Mouse (Mus musculus) layer of hippocampus, adult 2 months (tissue): Measurements from ENCODE around the gene Pan2. TPM values are rescaled to one million over a fixed set of nuclear protein-coding genes. Genes with fewer than 3 reads are reported as not detected.

Experiments
- DNase-seq, 2 experiments: peaks; one replicate each; pipeline ENCODE4 v3.0.0; 2022; ENCODE audit warnings: low spot score in 2 of 2
- H3K27ac ChIP-seq: fragments of 200-600 bp; 2 replicates; pipeline ENCODE4 v1.8.1; 2022
- H3K4me3 ChIP-seq: fragments of 200-600 bp; 2 replicates; pipeline ENCODE4 v1.8.1; 2022; ENCODE audit warnings: mild to moderate bottlenecking
- CTCF ChIP-seq: fragments of 200-600 bp; conservative IDR thresholded peaks from 2 replicates; pipeline ENCODE4 v1.8.1; 2022; ENCODE audit warnings: antibody characterized with exemption, mild to moderate bottlenecking, moderate library complexity
- total RNA-seq, 2 experiments: library from RNA; stranded (reverse); gene quantifications; 2 replicates each; pipeline ENCODE4 v1.2.3; 2021

The Pan2 gene
- total RNA-seq, 2 experiments from 2014 or later: 14.7 to 16.4 TPM

DNA sequence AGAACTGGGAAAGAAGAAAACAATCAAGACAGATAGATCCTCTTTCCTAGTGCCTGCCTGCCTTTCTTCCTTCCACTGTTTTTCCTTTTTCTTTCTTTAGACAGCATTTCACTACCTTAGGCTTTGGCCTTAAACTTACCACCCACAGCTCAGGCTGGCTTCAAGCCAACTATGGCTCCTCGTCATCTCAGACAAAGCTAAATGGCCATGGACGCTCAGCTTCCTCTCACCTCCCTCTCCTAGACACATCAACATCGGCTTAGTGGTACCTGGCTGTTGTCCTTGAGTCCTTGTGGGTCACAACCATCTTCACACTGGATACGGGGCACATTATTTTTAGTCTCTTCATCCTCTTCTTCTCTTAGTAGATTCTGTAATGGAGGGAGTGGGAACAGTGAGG is 5.9 kb upstream of the Pan2 start:
- TF ChIP-seq CTCF: no peak
- Histone ChIP-seq H3K4me3 (no peak overlapping the region), H3K27ac (no peak overlapping the region)
- no peak for DNase-seq

DNA sequence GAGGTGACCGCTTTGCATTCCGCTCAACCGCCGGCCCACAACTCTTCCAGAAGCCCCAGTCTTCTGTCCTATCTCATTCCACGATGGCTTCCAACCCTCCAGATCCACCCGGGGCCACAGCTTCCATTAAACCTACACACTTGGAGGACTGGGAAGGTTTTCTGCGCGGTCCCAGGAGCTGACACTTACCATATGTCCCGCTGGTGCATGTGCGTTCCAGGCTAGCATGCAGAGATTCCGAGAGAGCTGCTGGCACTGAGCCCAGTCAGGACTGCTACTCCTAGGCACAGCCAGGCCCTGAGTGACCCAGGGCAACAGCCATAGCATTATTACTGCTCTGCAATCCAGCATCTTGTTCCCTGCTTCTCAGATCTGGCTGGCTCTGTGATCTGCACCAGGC is 5.5 kb upstream of the Pan2 start:
- H3K27ac ChIP-seq: no peak overlapping the region
- no peak for TF ChIP-seq CTCF
- H3K4me3 ChIP-seq: no peak overlapping the region
- no peak for DNase-seq

DNA sequence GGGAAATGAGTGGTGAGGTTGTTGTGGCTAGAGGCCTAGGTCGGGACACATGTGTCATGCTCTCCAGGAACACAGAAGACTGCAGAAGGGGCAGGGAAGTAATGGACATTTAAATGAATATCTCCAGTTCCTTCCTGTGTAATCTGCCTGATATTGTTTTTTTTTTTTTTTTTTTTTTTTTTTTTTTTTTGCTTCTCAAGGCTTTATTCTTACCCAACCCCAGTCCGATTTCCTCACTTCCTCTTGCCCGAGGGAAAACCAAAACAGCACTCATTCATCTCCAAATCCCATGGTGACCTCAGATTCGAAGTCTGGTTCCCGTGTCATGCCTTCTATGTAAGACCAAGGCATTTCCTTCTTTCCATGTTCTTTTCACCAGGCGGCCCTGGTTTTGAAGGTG is 4.9 kb upstream of the Pan2 start:
- no peak for TF ChIP-seq CTCF
- no peak for DNase-seq
- no peak overlapping the region for H3K27ac ChIP-seq
- no peak overlapping the region for H3K4me3 ChIP-seq

DNA sequence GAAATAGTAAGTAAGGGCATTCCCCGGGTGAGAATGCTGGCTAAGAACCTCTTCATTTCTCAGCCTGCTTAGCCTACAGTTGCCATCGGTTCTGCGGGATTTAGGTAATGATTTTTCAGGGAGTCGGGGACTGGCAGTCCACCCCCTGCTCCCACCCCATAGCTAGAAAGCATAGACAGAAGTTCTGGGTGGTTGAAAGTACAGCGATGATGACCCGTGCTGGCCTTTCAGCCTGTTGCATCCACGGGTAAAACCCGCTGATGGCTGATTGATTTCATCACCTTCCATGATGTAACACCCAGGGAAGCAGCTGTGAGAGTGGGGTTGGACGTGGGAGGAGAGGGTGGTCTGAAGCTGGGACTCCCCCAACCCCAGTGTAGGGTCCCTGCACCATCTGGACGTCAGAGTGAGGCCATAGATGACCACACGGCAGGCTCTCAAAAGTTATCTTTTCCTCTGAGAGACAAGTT is 4.4 kb upstream of the Pan2 start, which contains the start of gene Il23a:
Il23a (minus strand) TSS at position 51 of the 470 bp plus-strand sequence.
- H3K4me3 ChIP-seq: no peak within 1 kb of the TSS
- no peak for DNase-seq
- no peak for TF ChIP-seq CTCF
- no peak within 1 kb of the TSS for H3K27ac ChIP-seq

DNA sequence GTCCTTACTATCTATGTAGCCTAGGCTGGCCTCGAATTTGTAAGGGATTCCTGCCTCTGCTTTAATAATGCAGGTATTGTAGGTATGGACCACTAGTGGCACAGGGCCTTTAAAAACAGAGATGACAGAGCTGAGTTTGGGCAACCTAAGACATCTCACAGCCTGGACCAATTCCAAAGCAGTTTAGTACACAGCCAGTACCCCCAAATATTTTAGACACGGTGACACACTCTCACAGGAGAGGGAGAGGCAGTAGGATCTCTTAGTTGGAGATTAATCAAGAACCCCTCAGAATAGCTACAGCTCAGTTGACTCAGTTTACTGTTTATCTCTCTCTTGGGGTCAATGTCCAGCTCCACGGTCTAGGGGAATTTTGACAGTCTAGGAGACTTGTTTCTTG is 778 bp upstream of the Pan2 start:
- Histone ChIP-seq H3K27ac (peak overlapping the region; percentile 99), H3K4me3 (peak overlapping the region; percentile 96)
- TF ChIP-seq CTCF: no peak
- no peak for DNase-seq

DNA sequence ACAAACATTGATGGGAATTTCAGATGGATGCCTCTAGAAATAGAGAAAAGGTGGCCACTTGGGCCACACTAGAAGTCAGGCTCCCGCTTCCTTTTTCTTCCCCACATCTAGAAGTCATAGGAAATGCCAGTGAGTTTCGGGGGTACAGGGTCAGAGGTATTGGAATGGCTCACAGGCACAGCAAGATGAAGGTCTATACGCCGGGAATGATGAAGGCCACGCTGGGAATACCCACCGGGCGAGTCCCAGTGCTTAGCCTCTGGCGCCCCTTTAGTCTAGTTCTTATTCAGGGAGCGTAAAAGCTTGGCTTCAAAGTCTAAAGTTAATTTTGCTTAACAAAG is 380 bp upstream of the Pan2 start:
- DNase-seq: no peak
- TF ChIP-seq CTCF: no peak
- peak overlapping the region; percentile 96 for H3K4me3 ChIP-seq
- peak overlapping the region; percentile 99 for H3K27ac ChIP-seq

DNA sequence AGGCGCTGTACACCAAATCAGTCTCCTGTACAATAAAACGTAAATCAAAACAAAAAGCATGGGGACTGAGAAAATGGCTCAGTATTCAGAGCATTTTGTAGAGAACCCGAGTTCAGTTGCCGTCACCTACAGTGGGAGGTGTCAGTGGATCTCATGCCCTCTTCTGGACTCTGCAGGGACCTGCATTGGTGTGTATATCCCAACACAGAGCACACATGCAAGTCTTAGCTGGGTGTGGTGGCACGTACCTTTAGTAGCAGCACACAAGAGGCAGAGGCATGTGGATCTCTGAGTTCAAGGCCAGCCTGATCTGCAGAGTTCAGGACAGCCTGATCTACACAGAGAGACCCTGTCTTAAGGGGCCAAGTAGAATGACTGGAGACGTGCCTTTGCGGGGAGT is 6.5 kb downstream of the Pan2 start:
- Histone ChIP-seq H3K27ac (no peak overlapping the region), H3K4me3 (no peak overlapping the region)
- TF ChIP-seq CTCF: no peak
- no peak for DNase-seq

DNA sequence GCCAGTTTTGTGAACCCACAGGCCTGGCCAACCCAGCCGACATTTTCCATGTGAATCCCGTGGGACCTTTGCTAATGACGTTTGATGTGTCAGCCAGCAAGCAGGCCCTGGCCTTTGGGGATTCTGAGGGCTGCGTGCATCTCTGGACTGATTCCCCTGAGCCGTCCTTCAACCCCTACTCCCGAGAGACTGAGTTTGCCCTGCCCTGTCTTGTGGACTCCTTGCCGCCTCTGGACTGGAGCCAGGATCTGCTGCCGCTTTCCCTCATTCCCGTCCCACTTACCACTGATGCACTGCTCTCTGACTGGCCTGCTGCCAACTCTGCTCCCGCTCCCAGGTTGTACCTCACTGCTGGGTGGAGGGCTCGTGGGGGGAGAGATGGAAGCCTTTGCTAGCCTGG is 7.0 kb downstream of the Pan2 start:
- DNase-seq: no peak
- no peak for TF ChIP-seq CTCF
- no peak overlapping the region for H3K4me3 ChIP-seq
- H3K27ac ChIP-seq: no peak overlapping the region

DNA sequence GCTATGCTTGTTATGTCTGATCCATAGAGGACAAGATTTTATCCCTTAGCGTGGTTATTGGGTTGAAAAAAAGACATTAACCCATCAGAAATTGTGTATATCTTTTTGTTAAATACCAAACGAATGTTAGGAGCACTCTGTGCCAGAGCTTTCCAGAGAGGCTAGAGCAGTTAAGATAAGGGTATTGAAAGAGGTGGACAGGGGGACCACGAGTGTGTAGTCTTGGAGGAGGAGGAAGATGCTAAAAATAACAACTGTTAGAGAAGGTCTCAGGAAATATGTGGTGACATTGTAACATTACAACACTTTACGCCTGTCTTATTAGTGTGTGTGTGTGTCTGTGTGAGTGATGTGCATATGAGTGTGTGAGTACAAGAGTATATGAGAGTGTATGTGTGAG is 7.8 kb downstream of the Pan2 start:
- no peak for TF ChIP-seq CTCF
- no peak overlapping the region for H3K4me3 ChIP-seq
- no peak for DNase-seq
- H3K27ac ChIP-seq: no peak overlapping the region

DNA sequence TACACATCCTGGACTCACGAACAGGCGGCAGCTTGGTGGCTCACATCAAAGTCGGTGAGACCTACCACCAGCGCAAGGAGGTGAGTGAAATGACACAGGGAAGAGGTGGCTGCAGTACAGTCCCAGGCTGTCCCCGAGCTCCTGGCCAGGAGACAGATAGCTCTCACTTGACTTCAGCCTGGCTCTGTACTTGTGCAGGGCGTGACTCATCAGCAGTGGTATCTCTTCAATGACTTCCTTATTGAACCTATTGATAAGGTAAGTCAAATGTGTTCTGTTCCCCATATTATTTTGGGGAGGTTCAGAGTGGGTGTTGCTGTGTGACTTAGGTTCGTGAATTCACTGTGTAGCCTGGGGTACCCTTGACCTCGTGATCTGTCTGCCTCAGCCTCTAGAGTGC is 12.4 kb downstream of the Pan2 start:
- Histone ChIP-seq H3K27ac (no peak overlapping the region), H3K4me3 (no peak overlapping the region)
- no peak for TF ChIP-seq CTCF
- DNase-seq: no peak

DNA sequence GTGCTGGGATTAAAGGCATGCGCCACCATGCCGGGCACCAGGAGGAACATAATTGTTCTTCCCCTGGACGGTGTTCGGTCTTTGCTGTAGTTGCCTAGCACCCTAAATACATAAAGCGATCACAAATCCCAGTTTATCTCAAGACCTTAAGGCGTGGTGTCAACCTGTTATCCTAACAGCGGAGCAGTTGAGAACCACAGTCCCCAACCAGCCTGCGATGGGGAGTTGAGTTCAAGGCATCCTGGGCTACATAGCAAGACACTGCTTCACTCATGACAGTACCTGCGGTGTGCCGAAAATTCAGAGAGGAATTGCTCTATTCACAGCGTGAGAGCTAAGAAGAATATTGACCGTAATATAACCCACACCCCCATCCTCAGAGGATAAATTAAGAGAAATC is 18.5 kb downstream of the Pan2 start:
- DNase-seq: no peak
- Histone ChIP-seq H3K4me3 (peak overlapping the region; percentile 92), H3K27ac (peak overlapping the region; percentile 98)
- TF ChIP-seq CTCF: no peak

DNA sequence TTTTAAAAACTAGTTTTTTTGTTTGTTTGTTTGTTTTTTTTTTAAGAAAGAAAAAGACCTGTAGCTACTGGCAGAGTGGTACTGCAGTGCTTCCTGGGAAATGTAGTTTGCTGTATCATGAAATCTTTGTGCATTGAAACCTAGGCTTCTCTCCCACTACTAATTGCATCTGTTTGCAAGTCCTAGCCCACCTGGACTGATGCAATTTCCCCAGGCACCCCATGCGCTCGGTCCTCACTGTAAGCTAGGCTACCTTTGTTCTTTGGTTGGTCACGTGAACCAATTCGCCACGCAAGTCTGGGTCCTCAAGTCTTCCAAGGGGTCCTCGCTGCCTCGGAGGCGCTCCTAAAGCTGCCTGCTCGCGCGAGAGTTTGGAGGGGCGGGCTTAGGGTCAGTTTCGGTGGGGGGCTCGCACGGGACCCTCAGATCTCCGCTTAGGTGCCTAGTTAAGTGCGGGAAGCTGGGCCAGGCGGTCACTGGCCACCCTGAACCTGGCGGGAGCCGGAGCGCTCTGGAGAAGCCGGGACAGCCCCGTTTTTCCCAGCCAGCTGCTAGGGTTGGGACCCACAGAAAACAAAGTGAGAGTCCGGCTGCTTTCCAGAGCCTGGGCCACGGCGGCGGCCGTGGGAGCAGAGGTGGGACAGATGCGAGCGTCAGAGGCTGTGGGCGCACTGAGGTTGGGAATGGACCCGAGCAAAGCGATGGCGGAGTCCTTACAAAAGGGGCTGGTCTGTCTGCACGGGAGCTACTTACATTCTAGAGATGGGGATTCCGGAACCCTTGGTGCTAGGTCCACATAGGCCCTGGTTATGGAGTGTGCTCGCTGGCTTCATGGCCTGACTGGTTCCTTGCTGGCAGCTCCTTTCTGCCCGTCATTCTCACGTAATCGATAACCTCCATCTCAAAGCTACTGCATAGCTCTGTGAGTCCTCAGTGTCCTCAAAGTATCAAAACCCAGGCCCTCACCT is 19.3 kb downstream of the Pan2 start, which contains the start of gene Cnpy2:
Cnpy2 (plus strand) TSS at position 319 of the 968 bp plus-strand sequence.
- TF ChIP-seq CTCF: no peak
- Histone ChIP-seq H3K27ac (peak within 1 kb of the TSS; percentile 98), H3K4me3 (peak within 1 kb of the TSS; percentile 92)
- peak; percentile 77 to 79 for DNase-seq

DNA sequence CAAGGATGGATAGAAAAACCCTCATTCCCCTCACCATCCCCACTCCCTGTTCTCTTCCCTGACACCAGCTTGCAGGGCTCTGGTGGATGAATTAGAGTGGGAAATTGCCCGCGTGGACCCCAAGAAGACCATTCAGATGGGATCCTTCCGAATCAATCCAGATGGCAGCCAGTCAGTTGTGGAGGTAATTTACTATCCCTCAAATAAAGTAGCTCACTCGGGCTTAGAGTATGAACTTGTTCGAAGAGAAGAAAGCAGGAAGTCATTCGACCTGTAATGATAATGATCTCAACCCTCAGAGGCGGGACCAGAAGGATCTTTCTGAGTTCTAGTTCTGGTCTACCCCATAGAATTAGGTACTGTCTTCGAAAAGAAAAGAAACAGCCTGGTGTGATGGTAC is 20.4 kb downstream of the Pan2 start:
- peak overlapping the region; percentile 92 for H3K4me3 ChIP-seq
- no peak for TF ChIP-seq CTCF
- H3K27ac ChIP-seq: peak overlapping the region; percentile 98
- DNase-seq: no peak

DNA sequence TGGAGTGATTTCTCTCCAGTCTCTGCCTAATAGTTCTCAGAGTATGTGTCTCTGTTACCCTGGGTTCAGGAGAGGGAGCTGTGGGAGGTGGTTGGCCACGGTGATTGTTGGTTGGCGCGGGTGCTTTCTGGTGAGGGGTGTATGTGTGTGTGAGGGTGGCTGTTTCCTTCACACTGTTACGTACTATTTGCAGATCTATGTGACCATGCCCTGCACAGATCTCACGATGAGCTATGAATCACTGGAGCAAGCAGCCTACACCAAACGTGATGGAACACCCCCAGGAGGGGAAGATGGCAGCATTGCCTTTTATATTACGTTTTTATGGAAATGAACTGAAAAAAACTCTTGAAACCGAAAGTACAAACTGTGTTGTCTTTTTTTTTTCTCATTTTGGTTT is 23.7 kb downstream of the Pan2 start:
- Histone ChIP-seq H3K27ac (no peak overlapping the region), H3K4me3 (no peak overlapping the region)
- DNase-seq: no peak
- TF ChIP-seq CTCF: no peak
